Mouse (Mus musculus) heart, postnatal 25 days (tissue): ENCODE data around the gene Scrn1. TPM values are rescaled to one million over a fixed set of nuclear protein-coding genes. Genes with fewer than 3 reads are reported as not detected.
A peak's percentile ranks its signal among the peaks of the same experiment; 100 is the strongest.

Source experiments
- DNase-seq: peaks from one replicate; pipeline ENCODE4 v3.0.0; 2022; ENCODE audit warnings: low spot score
- intact Hi-C: fragments of 180-260 bp; cut with DNase I; formaldehyde crosslinking; loops from one replicate; pipeline ENCODE4 v1.15.1; 2025
- total RNA-seq, 2 experiments: library from RNA; stranded (reverse); gene quantifications; 2 replicates each; pipeline ENCODE4 v1.2.3; 2021

Gene Scrn1
- total RNA-seq, 2 experiments from 2014 or later: 9.2 to 12.0 TPM

- intact Hi-C loops: no loop called here
- no peak for DNase-seq
These were observed 26.9 kb downstream of the Scrn1 start for GRCm38 (mm10) chr6:54539396-54539795.

- DNase-seq: no peak
- intact Hi-C loops: no loop called here
These were observed 27.5 kb downstream of the Scrn1 start for GRCm38 (mm10) chr6:54538773-54539173.

- intact Hi-C loops: no loop called here
- no peak for DNase-seq
These were observed 29.2 kb downstream of the Scrn1 start for GRCm38 (mm10) chr6:54537053-54537452.

- intact Hi-C loops: no loop called here
- no peak for DNase-seq
These were observed 30.8 kb downstream of the Scrn1 start for GRCm38 (mm10) chr6:54535485-54535884.

GRCm38 (mm10) chr6:54531048-54531481, 35.2 kb downstream of the Scrn1 start:
- intact Hi-C loops: no loop called here
- no peak for DNase-seq

GRCm38 (mm10) chr6:54530182-54530581, 36.1 kb downstream of the Scrn1 start:
- no peak for DNase-seq
- intact Hi-C loops: no loop called here

- intact Hi-C loops: no loop called here
- DNase-seq: no peak
These were observed 37.6 kb downstream of the Scrn1 start for GRCm38 (mm10) chr6:54528666-54529065.

- intact Hi-C loops: no loop called here
- no peak for DNase-seq
These were observed 47.5 kb downstream of the Scrn1 start for GRCm38 (mm10) chr6:54518758-54519157.

GRCm38 (mm10) chr6:54516512-54517134, 49.7 kb downstream of the Scrn1 start:
- no peak for DNase-seq
- intact Hi-C loops: no loop called here

- no peak for DNase-seq
- intact Hi-C loops: no loop called here
These were observed 54.0 kb downstream of the Scrn1 start for GRCm38 (mm10) chr6:54512256-54512655.

- DNase-seq: no peak
- intact Hi-C loops: no loop called here
These were observed 57.0 kb downstream of the Scrn1 start for GRCm38 (mm10) chr6:54509264-54509663.

GRCm38 (mm10) chr6:54508256-54508793, 58.0 kb downstream of the Scrn1 start:
- DNase-seq: no peak
- intact Hi-C loops: no loop called here

GRCm38 (mm10) chr6:54507808-54508207, 58.5 kb downstream of the Scrn1 start:
- no peak for DNase-seq
- intact Hi-C loops: loop anchor here (1.0 kb wide), 1 partner anchor 117 kb away; no protein-coding TSS in a partner anchor

GRCm38 (mm10) chr6:54507002-54507401, 59.3 kb downstream of the Scrn1 start:
- intact Hi-C loops: loop anchor here (1.0 kb wide), 1 partner anchor 116 kb away; no protein-coding TSS in a partner anchor
- peak; percentile 17 for DNase-seq

- no peak for DNase-seq
- intact Hi-C loops: no loop called here
These were observed 60.0 kb downstream of the Scrn1 start for GRCm38 (mm10) chr6:54506318-54506717.

GRCm38 (mm10) chr6:54502661-54503115, 63.6 kb downstream of the Scrn1 start:
- intact Hi-C loops: no loop called here

GRCm38 (mm10) chr6:54496214-54496613, 70.1 kb downstream of the Scrn1 start:
- intact Hi-C loops: no loop called here
- no peak for DNase-seq

More at GRCm38 (mm10) chr6:54502661-54503115, 63.6 kb downstream of the Scrn1 start:
- DNase-seq: no peak

- intact Hi-C loops: no loop called here
- no peak for DNase-seq
These were observed 71.5 kb downstream of the Scrn1 start for GRCm38 (mm10) chr6:54494612-54495398.

GRCm38 (mm10) chr6:54494097-54494496, 72.2 kb downstream of the Scrn1 start:
- intact Hi-C loops: no loop called here
- no peak for DNase-seq

GRCm38 (mm10) chr6:54491074-54491473, 75.2 kb downstream of the Scrn1 start:
- DNase-seq: no peak
- intact Hi-C loops: no loop called here
